Mouse (Mus musculus): ENCODE measurements at regions not wholly inside any gene's neighbourhood (a gene's known extent, or its start where the extent isn't known, plus 50 kb on each side); places are given as distances from the start of the nearest gene placed in this dataset.

GRCm38 (mm10) chrX:11555035-11555570 lies 227.5 kb downstream of the H2al1j start:
- no peak for DNase-seq (ENCODE audit: low spot score)
- 92% methylated on average over 7 of the region's 7 CpGs for WGBS
- Histone ChIP-seq H3K4me1 (peaks cover 22% of the 10 kb centered on the region), H3K4me3 (no peak overlapping the region), H3K36me3 (no peaks in the 10 kb centered on the region), H3K27ac (no peak overlapping the region), H3K9me3 (replicated peaks) (no peaks in the 10 kb centered on the region), H3K27me3 (ENCODE audit: low read depth, poor library complexity, severe bottlenecking) (peaks cover 98% of the 10 kb centered on the region)

- WGBS, result 92% methylated on average over 2 of the region's 2 CpGs
- peaks cover 95% of the 10 kb centered on the region for H3K27me3 ChIP-seq (ENCODE audit: low read depth, poor library complexity, severe bottlenecking)
- no peak for DNase-seq (ENCODE audit: low spot score)
- peaks cover 21% of the 10 kb centered on the region for H3K4me1 ChIP-seq
- no peaks in the 10 kb centered on the region for H3K9me3 ChIP-seq (replicated peaks)
- no peak overlapping the region for H3K27ac ChIP-seq
- no peak overlapping the region for H3K4me3 ChIP-seq
- H3K36me3 ChIP-seq, result no peaks in the 10 kb centered on the region
Observed at GRCm38 (mm10) chrX:11558260-11558659, 230.6 kb downstream of the H2al1j start.

DNA sequence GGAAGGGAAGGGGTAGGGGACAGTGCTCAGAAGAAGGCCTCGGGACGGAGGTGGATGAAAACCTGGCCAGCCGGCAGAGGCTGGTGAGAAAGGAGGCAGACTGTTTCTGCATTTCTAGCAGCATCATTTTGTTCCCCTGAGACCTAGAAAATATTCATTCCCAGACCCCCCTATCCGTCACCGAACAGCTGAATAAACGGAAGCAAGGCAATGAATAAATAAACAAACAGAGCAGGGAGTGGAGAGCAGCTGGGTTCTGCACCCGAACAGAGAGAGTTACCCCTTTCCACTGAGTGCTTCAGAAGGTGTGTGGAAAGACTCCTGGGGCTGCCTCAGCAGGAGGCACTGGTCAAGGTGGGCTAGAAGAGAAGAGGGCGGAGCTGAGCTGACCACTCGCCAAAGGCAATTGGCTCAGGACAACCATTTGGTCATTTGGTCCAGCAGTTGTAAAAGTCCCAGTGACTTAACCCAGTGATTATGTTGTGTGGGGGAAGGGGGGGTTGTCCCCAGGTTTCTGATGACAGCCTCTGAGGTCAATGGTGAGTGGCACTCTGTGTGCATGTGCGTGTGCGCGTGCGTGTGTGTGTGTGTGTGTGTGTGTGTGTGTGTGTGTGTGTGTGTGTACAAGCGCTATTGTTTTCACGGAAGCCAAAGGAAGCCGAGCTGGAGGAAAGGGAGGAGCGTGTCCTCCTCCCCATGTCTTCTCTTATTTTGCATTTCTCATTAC lies 233.1 kb downstream of the H2al1j start:
- H3K27me3 ChIP-seq (ENCODE audit: low read depth, poor library complexity, severe bottlenecking), result peaks cover 95% of the 10 kb centered on the region
- no peaks in the 10 kb centered on the region for H3K36me3 ChIP-seq
- H3K9me3 ChIP-seq (replicated peaks), result no peaks in the 10 kb centered on the region
- WGBS, result 44% methylated on average over 17 of the region's 17 CpGs
- no peak for DNase-seq (ENCODE audit: low spot score)
- H3K4me3 ChIP-seq, result no peak overlapping the region
- H3K4me1 ChIP-seq, result peaks cover 24% of the 10 kb centered on the region
- H3K27ac ChIP-seq, result no peak overlapping the region

GRCm38 (mm10) chrX:11565888-11566287 lies 238.3 kb downstream of the H2al1j start:
- Histone ChIP-seq H3K4me3 (no peak overlapping the region), H3K27me3 (ENCODE audit: low read depth, poor library complexity, severe bottlenecking) (peaks cover 93% of the 10 kb centered on the region), H3K4me1 (peaks cover 43% of the 10 kb centered on the region), H3K27ac (no peak overlapping the region), H3K9me3 (replicated peaks) (no peaks in the 10 kb centered on the region), H3K36me3 (no peaks in the 10 kb centered on the region)
- DNase-seq (ENCODE audit: low spot score), result no peak
- 32% methylated on average over 2 of the region's 2 CpGs for WGBS

DNA sequence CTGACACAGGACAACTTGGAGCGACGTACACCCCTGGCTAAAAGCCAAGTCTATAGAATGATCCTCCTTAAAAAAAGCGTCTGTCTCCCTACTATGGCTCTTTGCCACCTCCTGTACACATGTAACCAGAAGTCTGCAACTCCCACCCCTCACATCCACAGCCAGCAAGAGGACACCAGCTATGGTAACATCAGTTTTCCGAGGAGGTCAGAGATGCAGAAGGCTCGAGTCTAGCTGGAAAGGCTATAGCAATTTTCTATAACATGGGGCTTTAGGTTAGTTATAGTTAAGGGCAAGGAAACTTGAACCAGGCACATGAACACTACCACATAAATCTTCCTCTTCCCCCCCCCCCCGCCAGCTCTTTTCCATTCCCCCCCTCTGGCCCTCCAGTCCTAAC lies 240.2 kb downstream of the H2al1j start:
- H3K9me3 ChIP-seq (replicated peaks), result no peaks in the 10 kb centered on the region
- no peak overlapping the region for H3K4me3 ChIP-seq
- H3K36me3 ChIP-seq, result no peaks in the 10 kb centered on the region
- peaks cover 29% of the 10 kb centered on the region for H3K4me1 ChIP-seq
- whole genome bisulfite sequencing, result 67% methylated on average over 6 of the region's 6 CpGs
- peaks cover 96% of the 10 kb centered on the region for H3K27me3 ChIP-seq (ENCODE audit: low read depth, poor library complexity, severe bottlenecking)
- no peak for DNase-seq (ENCODE audit: low spot score)
- H3K27ac ChIP-seq, result peak overlapping the region; percentile 59

- peak; percentile 53 for DNase-seq (ENCODE audit: low spot score)
- 44% methylated on average over 5 of the region's 5 CpGs for WGBS
- Histone ChIP-seq H3K27ac (peak overlapping the region; percentile 59), H3K4me1 (peaks cover 29% of the 10 kb centered on the region), H3K4me3 (no peak overlapping the region), H3K9me3 (replicated peaks) (no peaks in the 10 kb centered on the region), H3K36me3 (no peaks in the 10 kb centered on the region), H3K27me3 (ENCODE audit: low read depth, poor library complexity, severe bottlenecking) (peaks cover 96% of the 10 kb centered on the region)
Observed at GRCm38 (mm10) chrX:11568262-11568661, 240.6 kb downstream of the H2al1j start.

GRCm38 (mm10) chrX:11574354-11574753 lies 246.7 kb downstream of the H2al1j start:
- H3K27me3 ChIP-seq (ENCODE audit: low read depth, poor library complexity, severe bottlenecking), result peaks cover 91% of the 10 kb centered on the region
- no peaks in the 10 kb centered on the region for H3K9me3 ChIP-seq (replicated peaks)
- no peak overlapping the region for H3K27ac ChIP-seq
- no peak overlapping the region for H3K4me3 ChIP-seq
- H3K4me1 ChIP-seq, result peaks cover 19% of the 10 kb centered on the region
- WGBS, result 88% methylated on average over 3 of the region's 3 CpGs
- H3K36me3 ChIP-seq, result no peaks in the 10 kb centered on the region
- no peak for DNase-seq (ENCODE audit: low spot score)

DNA sequence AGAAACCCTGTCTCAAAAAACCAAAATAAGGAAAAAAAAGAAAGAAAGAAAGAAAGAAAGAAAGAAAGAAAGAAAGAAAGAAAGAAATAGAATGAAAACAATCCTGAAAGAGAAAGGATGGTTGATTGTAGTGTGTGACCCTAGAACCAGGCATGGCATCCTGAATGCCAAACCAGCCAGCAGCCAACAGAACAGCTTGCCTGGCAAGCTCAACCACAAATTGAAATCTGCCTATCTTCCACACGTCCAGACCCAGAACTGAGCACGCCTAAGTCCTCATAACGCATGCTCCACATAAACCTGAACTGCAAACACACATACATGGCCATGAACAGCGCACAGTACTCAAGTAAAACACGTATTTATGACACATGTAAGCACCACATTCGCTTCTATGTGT lies 247.9 kb downstream of the H2al1j start:
- no peak overlapping the region for H3K27ac ChIP-seq
- H3K9me3 ChIP-seq (replicated peaks), result no peaks in the 10 kb centered on the region
- H3K36me3 ChIP-seq, result no peaks in the 10 kb centered on the region
- no peak overlapping the region for H3K4me3 ChIP-seq
- H3K27me3 ChIP-seq (ENCODE audit: low read depth, poor library complexity, severe bottlenecking), result peaks cover 93% of the 10 kb centered on the region
- DNase-seq (ENCODE audit: low spot score), result no peak
- 94% methylated on average over 6 of the region's 6 CpGs for WGBS
- H3K4me1 ChIP-seq, result peaks cover 19% of the 10 kb centered on the region

DNA sequence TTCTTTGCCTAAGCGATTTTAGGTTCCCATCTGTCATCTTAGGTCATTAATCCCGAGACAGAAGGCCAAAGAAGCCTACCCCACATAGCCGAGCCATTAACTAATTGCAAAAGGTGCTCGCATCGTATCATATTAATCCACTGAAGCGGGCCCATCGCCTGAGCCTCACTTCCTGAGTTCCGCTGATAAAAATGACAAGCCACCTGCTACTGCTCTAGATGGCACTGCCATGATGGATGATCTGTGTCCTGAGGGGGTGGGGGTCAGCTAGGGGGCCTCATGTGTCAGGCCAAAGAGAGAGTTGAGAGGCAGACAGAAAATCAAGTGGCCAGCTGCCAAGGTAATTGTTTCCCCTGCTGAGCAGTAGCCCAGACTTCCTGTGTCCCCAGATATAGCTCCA lies 248.7 kb downstream of the H2al1j start:
- Histone ChIP-seq H3K9me3 (replicated peaks) (no peaks in the 10 kb centered on the region), H3K4me1 (peaks cover 19% of the 10 kb centered on the region), H3K36me3 (no peaks in the 10 kb centered on the region), H3K4me3 (no peak overlapping the region), H3K27me3 (ENCODE audit: low read depth, poor library complexity, severe bottlenecking) (peaks cover 93% of the 10 kb centered on the region), H3K27ac (no peak overlapping the region)
- WGBS, result 70% methylated on average over 8 of the region's 8 CpGs
- no peak for DNase-seq (ENCODE audit: low spot score)

GRCm38 (mm10) chrX:11577294-11577693 lies 249.7 kb downstream of the H2al1j start:
- H3K27ac ChIP-seq, result no peak overlapping the region
- H3K27me3 ChIP-seq (ENCODE audit: low read depth, poor library complexity, severe bottlenecking), result peaks cover 87% of the 10 kb centered on the region
- H3K9me3 ChIP-seq (replicated peaks), result no peaks in the 10 kb centered on the region
- H3K4me1 ChIP-seq, result peaks cover 19% of the 10 kb centered on the region
- 93% methylated on average over 3 of the region's 3 CpGs for WGBS
- no peak for DNase-seq (ENCODE audit: low spot score)
- H3K4me3 ChIP-seq, result no peak overlapping the region
- H3K36me3 ChIP-seq, result no peaks in the 10 kb centered on the region

DNA sequence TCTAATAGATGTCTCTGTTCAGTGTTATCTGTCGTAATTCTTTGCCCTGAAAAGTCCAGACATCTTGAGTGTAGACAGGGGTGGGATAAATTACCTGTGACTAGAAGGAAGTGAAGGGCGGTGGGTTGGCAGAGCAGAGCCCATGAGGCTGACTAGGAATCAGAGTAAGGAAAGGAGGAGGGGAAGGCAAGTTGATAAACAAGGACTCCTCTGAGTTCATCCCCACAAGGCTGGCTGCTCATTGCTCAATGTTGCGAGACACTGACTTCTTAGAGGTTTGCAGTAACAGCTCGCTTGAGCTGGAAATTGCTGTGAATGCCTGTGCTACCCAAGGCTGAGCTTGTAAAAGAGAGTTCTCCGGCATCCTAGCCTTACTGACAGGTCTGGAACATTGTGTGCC lies 257.7 kb downstream of the H2al1j start:
- H3K4me3 ChIP-seq, result no peak overlapping the region

GRCm38 (mm10) chrX:11591391-11592187 lies 264.0 kb downstream of the H2al1j start:
- peaks cover 100% of the 10 kb centered on the region for H3K27me3 ChIP-seq (ENCODE audit: low read depth, poor library complexity, severe bottlenecking)
- 14% methylated on average over 10 of the region's 10 CpGs for WGBS
- peak overlapping the region; percentile 19 for H3K4me3 ChIP-seq
- peak; percentile 38 for DNase-seq (ENCODE audit: low spot score)
- H3K27ac ChIP-seq, result peak overlapping the region; percentile 71
- H3K9me3 ChIP-seq (replicated peaks), result no peaks in the 10 kb centered on the region
- no peaks in the 10 kb centered on the region for H3K36me3 ChIP-seq
- H3K4me1 ChIP-seq, result peaks cover 38% of the 10 kb centered on the region

More for the DNA sequence above, 257.7 kb downstream of the H2al1j start:
- no peak for DNase-seq (ENCODE audit: low spot score)
- 53% methylated on average over 5 of the region's 5 CpGs for WGBS
- peaks cover 78% of the 10 kb centered on the region for H3K27me3 ChIP-seq (ENCODE audit: low read depth, poor library complexity, severe bottlenecking)
- H3K4me1 ChIP-seq, result peaks cover 19% of the 10 kb centered on the region
- H3K9me3 ChIP-seq (replicated peaks), result no peaks in the 10 kb centered on the region
- H3K36me3 ChIP-seq, result no peaks in the 10 kb centered on the region
- no peak overlapping the region for H3K27ac ChIP-seq

GRCm38 (mm10) chrX:11594542-11594941 lies 266.9 kb downstream of the H2al1j start:
- H3K36me3 ChIP-seq, result no peaks in the 10 kb centered on the region
- no peak overlapping the region for H3K27ac ChIP-seq
- no peak for DNase-seq (ENCODE audit: low spot score)
- peaks cover 100% of the 10 kb centered on the region for H3K27me3 ChIP-seq (ENCODE audit: low read depth, poor library complexity, severe bottlenecking)
- peaks cover 27% of the 10 kb centered on the region for H3K4me1 ChIP-seq
- H3K4me3 ChIP-seq, result no peak overlapping the region
- no peaks in the 10 kb centered on the region for H3K9me3 ChIP-seq (replicated peaks)
- WGBS, result 51% methylated on average over 3 of the region's 3 CpGs

All from limb, embryonic 10.5 days (tissue).